Mouse (Mus musculus) layer of hippocampus, adult 9-11 months (tissue): Measurements from ENCODE around the gene Pacsin1.

Source experiments
- DNase-seq: peaks from one replicate; pipeline ENCODE4 v3.0.0; 2022

Pacsin1 gene

GRCm38 (mm10) chr17:27678924-27679813, 23.9 kb downstream of the Pacsin1 start:
- peak; percentile 44 for DNase-seq

- DNase-seq, result peak; percentile 88
Observed at GRCm38 (mm10) chr17:27684886-27685549, 29.7 kb downstream of the Pacsin1 start.

- DNase-seq, result no peak
Observed at GRCm38 (mm10) chr17:27685550-27685913, 30.2 kb downstream of the Pacsin1 start.

GRCm38 (mm10) chr17:27686395-27686794, 31.1 kb downstream of the Pacsin1 start:
- DNase-seq, result no peak

GRCm38 (mm10) chr17:27690993-27691693, 35.8 kb downstream of the Pacsin1 start:
- no peak for DNase-seq

- DNase-seq, result no peak
Observed at GRCm38 (mm10) chr17:27699641-27700244, 44.4 kb downstream of the Pacsin1 start.

GRCm38 (mm10) chr17:27700812-27701211, 45.5 kb downstream of the Pacsin1 start:
- no peak for DNase-seq

- no peak for DNase-seq
Observed at GRCm38 (mm10) chr17:27701856-27702255, 46.5 kb downstream of the Pacsin1 start.

GRCm38 (mm10) chr17:27702518-27702917, 47.2 kb downstream of the Pacsin1 start:
- DNase-seq, result no peak

GRCm38 (mm10) chr17:27703961-27704621, 48.8 kb downstream of the Pacsin1 start:
- DNase-seq, result peak; percentile 63

GRCm38 (mm10) chr17:27705661-27706060, 50.4 kb downstream of the Pacsin1 start:
- DNase-seq, result no peak

GRCm38 (mm10) chr17:27707954-27708661, 52.8 kb downstream of the Pacsin1 start:
- no peak for DNase-seq

GRCm38 (mm10) chr17:27709650-27710049, 54.3 kb downstream of the Pacsin1 start:
- no peak for DNase-seq

GRCm38 (mm10) chr17:27712832-27713231, 57.5 kb downstream of the Pacsin1 start:
- no peak for DNase-seq

GRCm38 (mm10) chr17:27716804-27717203, 61.5 kb downstream of the Pacsin1 start:
- no peak for DNase-seq

GRCm38 (mm10) chr17:27718250-27718649, 62.9 kb downstream of the Pacsin1 start:
- DNase-seq, result no peak

GRCm38 (mm10) chr17:27719663-27720062, 64.4 kb downstream of the Pacsin1 start:
- DNase-seq, result no peak

GRCm38 (mm10) chr17:27720326-27720725, 65.0 kb downstream of the Pacsin1 start:
- no peak for DNase-seq

GRCm38 (mm10) chr17:27721125-27721664, 65.9 kb downstream of the Pacsin1 start:
- no peak for DNase-seq

GRCm38 (mm10) chr17:27724327-27724726, 69.0 kb downstream of the Pacsin1 start:
- no peak for DNase-seq

- DNase-seq, result no peak
Observed at GRCm38 (mm10) chr17:27725011-27725410, 69.7 kb downstream of the Pacsin1 start.

GRCm38 (mm10) chr17:27725412-27725811, 70.1 kb downstream of the Pacsin1 start:
- no peak for DNase-seq
